Mouse (Mus musculus) hindbrain, embryonic 15.5 days (tissue): ENCODE data around the gene Chd5. TPM values are rescaled to one million over a fixed set of nuclear protein-coding genes. Genes with fewer than 3 reads are reported as not detected.

Experiments used
- ATAC-seq: fragments of 200-750 bp; cut with Nextera tagmentation; 2 replicates; pipeline ENCODE4 v1.8.0; 2017; ENCODE audit warnings: low read depth, moderate number of reproducible peaks, moderate TSS enrichment; ENCODE audit not compliant: low FRiP score
- H3K27ac ChIP-seq: fragments of 300-500 bp; sonication (generic); replicated peaks from 2 replicates; pipeline ENCODE4 v1.5.1; 2015; ENCODE audit warnings: mild to moderate bottlenecking, inconsistent platforms
- H3K27me3 ChIP-seq: fragments of 300-500 bp; sonication (generic); 2 replicates; pipeline ENCODE4 v1.6.1; 2015; ENCODE audit warnings: control low read depth, inconsistent platforms
- H3K36me3 ChIP-seq: fragments of 300-500 bp; sonication (generic); 2 replicates; pipeline ENCODE4 v1.6.1; 2015; ENCODE audit warnings: control low read depth, inconsistent platforms
- H3K4me1 ChIP-seq: fragments of 300-500 bp; sonication (generic); replicated peaks from 2 replicates; pipeline ENCODE4 v1.6.1; 2015; ENCODE audit warnings: control low read depth, inconsistent platforms
- H3K4me2 ChIP-seq: fragments of 300-500 bp; sonication (generic); 2 replicates; pipeline ENCODE4 v1.6.1; 2015; ENCODE audit warnings: moderate library complexity, mild to moderate bottlenecking, inconsistent platforms
- H3K4me3 ChIP-seq: fragments of 300-500 bp; sonication (generic); 2 replicates; pipeline ENCODE4 v1.5.1; 2015; ENCODE audit warnings: mild to moderate bottlenecking, inconsistent platforms
- H3K9ac ChIP-seq: fragments of 300-500 bp; sonication (generic); 2 replicates; pipeline ENCODE4 v1.6.1; 2015; ENCODE audit warnings: inconsistent platforms
- H3K9me3 ChIP-seq: fragments of 300-500 bp; sonication (generic); 2 replicates; pipeline ENCODE4 v1.6.1; 2016; ENCODE audit warnings: control low read depth, inconsistent platforms
- WGBS: fragments of 180-500 bp; shearing (Covaris S2); methylation state at CpG from one replicate; pipeline ENCODE4 v1.1.7; 2015; 5-methylcytosine and 5-hydroxymethylcytosine counted together
- polyA plus RNA-seq: library from polyadenylated mRNA; unstranded; fragments of >200 nt; fragmentation: Nextera tagmentation; extraction: Ambion mirVana; gene quantifications from 2 replicates; pipeline ENCODE4 v1.2.1, GENCODE M21; 2015

Gene Chd5
- polyA plus RNA-seq, 1 experiment from 2014 or later: 61.8 TPM

DNA sequence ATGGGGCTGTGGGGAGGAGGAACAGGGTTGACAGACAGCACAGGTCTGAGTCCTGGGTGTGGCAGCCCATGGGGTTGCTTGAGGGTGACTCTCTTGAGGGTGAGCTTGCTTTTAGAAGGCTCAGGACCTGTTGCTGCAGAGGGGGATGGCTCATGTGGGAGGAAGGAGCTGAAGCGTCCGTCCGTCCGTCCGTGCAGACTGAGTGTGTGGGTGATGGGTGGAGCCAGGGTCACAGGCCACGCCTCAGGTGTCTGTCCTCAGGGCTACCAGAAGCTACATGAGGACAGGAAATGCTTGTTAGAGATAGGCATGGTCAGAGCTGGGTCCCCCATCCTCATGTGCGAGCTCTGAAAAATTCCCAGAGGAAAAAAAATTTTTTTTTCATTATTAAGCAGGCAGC, 6.2 kb downstream of the Chd5 start:
- Histone ChIP-seq H3K4me2 (no peak overlapping the region), H3K9ac (no peak overlapping the region), H3K4me1 (peaks cover 70% of the 10 kb centered on the region), H3K27ac (no peak overlapping the region), H3K4me3 (no peak overlapping the region), H3K9me3 (no peaks in the 10 kb centered on the region), H3K36me3 (no peaks in the 10 kb centered on the region), H3K27me3 (no peaks in the 10 kb centered on the region)
- ATAC-seq: no peak
- 65% methylated on average over 7 of the region's 7 CpGs for WGBS

DNA sequence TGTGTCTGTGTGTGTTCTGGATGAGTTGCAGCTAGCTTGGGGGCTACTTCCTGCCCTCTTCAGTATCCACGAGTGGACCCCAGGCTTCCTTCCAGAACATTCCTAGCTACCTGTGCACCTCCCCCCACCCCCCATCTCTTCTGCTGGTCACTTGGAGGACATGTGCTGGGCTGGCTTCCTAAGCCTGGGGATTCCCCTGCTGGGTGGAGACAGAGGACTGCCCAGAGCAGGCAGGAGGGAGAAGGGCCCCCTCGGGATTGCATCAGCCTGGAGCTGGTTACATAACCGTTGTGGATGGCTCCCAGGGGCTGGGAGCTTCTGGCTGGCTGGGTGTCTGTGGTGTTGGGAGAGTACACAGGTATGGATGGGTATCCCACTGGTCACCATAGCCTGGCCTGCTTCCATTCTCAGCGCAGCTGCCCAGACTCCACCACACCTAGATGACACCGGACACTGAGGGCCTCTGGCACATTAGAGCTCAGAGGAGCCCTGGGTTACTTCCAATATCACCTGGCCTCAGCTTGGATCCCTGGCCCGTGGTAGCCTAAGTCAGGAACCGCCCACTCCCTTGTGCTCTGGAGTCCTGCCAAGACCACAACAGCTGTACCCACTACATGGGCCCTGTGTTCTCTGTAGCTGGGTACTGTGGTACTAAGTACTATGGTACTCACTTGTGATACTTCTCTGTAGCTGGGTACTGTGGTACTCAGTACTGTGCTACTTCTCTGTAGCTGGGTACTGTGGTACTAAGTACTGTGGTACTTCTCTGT, 6.9 kb downstream of the Chd5 start:
- Histone ChIP-seq H3K9ac (no peak overlapping the region), H3K36me3 (no peaks in the 10 kb centered on the region), H3K4me2 (no peak overlapping the region), H3K4me3 (no peak overlapping the region), H3K27ac (no peak overlapping the region), H3K4me1 (peaks cover 70% of the 10 kb centered on the region), H3K9me3 (no peaks in the 10 kb centered on the region), H3K27me3 (no peaks in the 10 kb centered on the region)
- ATAC-seq: no peak
- WGBS: 60% methylated on average over 7 of the region's 7 CpGs

DNA sequence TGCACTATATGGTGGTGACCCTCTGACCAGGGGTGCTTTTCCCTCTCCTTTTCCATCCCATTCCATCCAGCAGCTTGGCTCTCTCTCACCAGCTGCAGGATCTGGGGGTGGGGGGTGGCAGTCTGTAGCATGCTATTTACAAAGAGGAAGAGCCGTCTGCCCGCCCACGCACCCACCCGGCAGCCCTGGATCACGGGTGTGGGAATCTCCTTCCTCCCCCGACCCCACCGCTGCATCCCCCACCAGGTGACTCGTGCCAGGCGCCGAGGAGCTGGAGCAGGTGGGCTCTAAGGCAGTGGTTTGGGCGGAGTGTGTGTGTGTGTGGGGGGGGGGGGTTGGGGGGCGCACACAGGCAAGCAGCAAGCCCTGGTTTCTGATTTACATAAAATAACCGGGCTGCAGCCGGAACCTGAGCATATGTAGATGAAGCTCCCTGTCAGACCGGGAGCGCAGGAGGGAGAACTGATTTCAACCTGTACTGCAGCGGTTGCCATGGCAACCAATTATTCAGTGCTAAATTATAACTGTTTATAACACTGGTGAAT, 11.5 kb downstream of the Chd5 start:
- H3K27ac ChIP-seq: peak overlapping the region; percentile 89
- H3K4me2 ChIP-seq: peak overlapping the region; percentile 52
- peaks cover 6% of the 10 kb centered on the region; the same call in 1 of the 2 replicates for H3K36me3 ChIP-seq
- no peaks in the 10 kb centered on the region for H3K27me3 ChIP-seq
- H3K9me3 ChIP-seq: no peaks in the 10 kb centered on the region
- WGBS: 8% methylated on average over 17 of the region's 17 CpGs
- peak overlapping the region; percentile 25 for H3K4me3 ChIP-seq
- H3K9ac ChIP-seq: peak overlapping the region; percentile 34
- peak; percentile 55 for ATAC-seq
- peaks cover 49% of the 10 kb centered on the region for H3K4me1 ChIP-seq

DNA sequence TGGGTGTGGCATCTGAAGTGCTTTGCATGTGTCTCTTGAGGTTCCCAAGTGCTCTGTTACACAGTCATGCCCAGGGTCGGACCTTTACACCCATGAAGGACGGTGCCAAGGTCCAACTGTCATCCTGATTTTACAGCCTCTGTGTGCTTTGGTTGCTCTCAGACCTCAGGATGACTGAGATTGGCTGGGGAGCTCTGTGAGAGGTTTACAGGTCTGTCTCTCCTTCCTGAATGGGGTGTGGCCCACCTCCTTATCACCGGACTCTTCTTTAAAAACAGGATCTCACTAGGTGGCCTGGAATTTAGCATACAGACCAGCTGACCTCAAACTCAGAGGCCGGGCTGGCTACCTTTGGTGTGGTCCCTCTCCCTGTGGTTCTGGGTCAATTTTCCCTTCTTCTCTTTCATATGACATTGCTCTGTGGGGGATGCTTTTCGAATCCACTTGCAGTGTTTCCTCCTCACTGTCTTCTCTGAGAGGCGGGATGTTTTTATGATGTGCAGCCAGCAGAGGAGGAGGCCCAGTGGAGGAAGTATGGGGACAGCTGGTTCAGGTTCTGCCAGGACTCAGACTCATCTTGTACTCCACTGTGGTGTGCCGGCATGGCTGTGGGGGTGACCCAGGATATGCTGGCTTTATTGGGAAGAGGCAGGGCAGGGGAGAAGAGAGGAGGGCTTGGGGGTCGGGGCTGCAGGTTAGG, 12.4 kb downstream of the Chd5 start:
- H3K27me3 ChIP-seq: no peaks in the 10 kb centered on the region
- peak; percentile 23; the same call in 1 of the 2 replicates for ATAC-seq
- H3K27ac ChIP-seq: peak overlapping the region; percentile 89
- H3K4me1 ChIP-seq: peaks cover 43% of the 10 kb centered on the region
- peak overlapping the region; percentile 14; the same call in 1 of the 2 replicates for H3K9ac ChIP-seq
- H3K4me3 ChIP-seq: no peak overlapping the region
- H3K36me3 ChIP-seq: peaks cover 12% of the 10 kb centered on the region; the same call in 1 of the 2 replicates
- 0 out of 2 replicates have a peak overlapping the region, but pooled peaks have one; percentile 52 for H3K4me2 ChIP-seq
- H3K9me3 ChIP-seq: no peaks in the 10 kb centered on the region
- 37% methylated on average over 8 of the region's 8 CpGs for WGBS

DNA sequence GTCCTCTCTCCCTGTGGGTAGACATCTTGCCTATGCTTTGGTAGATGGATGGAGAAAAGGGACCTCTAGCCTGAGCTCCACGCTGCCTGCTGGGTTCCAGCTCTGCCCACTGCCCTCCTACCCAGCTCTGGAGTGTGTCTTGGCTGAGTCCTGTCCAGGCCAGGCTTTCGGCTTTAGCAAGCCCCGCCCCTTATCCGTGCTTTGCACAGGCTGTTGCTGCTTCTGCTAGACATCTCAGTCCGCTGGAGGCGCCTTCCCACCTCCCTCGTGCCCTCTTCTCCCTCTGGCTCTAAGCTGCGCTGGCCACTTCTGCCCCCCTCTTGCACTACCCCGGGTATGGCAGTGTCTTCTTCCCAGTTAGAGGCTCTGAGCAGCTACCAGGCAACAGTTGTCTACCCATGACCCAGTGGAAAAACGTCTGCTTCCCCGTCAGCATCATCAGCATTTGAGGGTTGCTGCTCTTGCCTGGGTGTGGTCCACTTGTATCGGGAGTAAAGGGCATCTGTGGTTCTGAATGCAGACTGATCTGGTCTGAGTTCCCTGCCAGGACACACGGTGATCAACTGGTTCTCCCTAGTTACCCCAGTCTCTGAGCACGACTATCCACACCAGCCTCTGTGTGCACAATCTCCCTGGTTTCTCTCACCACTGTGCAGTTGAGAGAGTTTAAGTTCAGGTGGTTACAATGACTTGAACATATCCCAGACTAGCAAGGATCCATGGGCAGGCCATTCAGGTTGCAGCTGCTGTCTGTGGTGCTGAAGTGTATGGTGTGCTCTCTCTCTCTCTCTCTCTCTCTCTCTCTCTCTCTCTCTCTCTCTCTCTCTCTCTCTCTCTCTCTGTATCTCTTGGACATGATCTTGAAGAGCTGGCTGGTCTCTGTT, 13.2 kb downstream of the Chd5 start:
- 12% methylated on average over 14 of the region's 14 CpGs for WGBS
- peak overlapping the region; percentile 89 for H3K27ac ChIP-seq
- H3K36me3 ChIP-seq: peaks cover 19% of the 10 kb centered on the region
- no peaks in the 10 kb centered on the region for H3K9me3 ChIP-seq
- H3K9ac ChIP-seq: peak overlapping the region; percentile 14; the same call in 1 of the 2 replicates
- H3K4me2 ChIP-seq: 0 out of 2 replicates have a peak overlapping the region, but pooled peaks have one; percentile 2
- no peak for ATAC-seq
- H3K4me3 ChIP-seq: no peak overlapping the region
- H3K4me1 ChIP-seq: peaks cover 40% of the 10 kb centered on the region
- H3K27me3 ChIP-seq: 0 out of 2 replicates have a peak, but pooled peaks cover under 1% of the 10 kb centered on the region

DNA sequence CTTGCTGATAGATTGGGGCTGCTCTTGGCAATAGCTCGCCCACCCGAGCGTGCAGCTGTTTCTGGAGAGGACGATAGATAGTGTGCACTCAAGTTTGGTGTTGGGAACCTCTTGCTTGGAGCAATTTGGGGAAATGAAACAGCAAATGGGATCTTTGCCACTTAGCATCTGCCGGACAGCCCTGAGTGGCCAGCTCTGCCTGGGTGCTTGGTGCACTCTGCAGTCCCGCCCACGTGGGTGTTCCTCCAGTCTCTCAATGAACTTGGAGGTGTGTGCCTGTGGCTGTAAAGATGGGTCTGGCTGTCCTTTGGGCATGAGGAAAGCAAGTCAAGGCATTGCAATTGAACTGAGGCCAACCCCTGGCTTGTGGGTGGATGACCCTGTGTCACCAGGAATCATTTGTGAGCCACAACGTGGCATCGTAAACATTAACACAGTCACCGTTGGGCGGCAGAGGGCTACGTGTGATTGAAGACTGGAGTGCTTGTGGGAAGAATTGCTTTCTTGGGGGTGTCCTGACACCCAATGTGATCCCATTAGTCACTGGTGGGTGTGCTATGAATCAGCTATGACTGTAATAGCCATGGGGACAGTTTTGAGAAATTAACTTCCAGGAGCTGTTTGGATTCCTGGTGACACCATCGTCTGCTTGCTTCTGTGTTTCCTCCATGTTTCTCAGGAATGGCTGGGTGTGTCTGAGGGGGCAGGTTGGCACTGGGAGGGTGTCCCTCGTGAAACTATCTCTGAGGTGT, 15.6 kb downstream of the Chd5 start:
- Histone ChIP-seq H3K9ac (no peak overlapping the region), H3K36me3 (peaks cover 26% of the 10 kb centered on the region), H3K27ac (no peak overlapping the region), H3K4me2 (no peak overlapping the region), H3K4me3 (no peak overlapping the region), H3K9me3 (no peaks in the 10 kb centered on the region), H3K4me1 (peaks cover 32% of the 10 kb centered on the region), H3K27me3 (0 out of 2 replicates have a peak, but pooled peaks cover 8% of the 10 kb centered on the region)
- ATAC-seq: no peak
- 75% methylated on average over 14 of the region's 14 CpGs for WGBS

DNA sequence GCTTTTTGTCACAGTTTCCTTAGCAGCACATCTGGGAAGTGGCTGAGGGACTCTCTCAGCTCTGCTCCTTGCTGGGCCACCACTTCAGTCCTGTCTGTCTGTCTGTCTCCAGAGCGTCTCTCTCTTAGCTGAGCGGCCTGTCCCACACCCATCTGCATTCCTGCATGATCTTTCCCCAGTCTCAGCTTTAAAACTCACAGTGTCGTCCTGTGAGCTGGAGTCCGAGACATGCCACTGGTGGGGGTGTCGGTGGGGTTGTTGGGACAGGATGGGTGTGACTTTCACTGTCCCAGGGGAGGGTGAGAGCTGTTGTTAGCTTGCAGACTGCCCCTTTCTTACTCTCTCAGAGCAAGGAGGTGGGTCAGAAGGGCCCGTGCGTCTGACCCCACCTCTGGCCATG, 17.2 kb downstream of the Chd5 start:
- H3K27ac ChIP-seq: no peak overlapping the region
- 0 out of 2 replicates have a peak, but pooled peaks cover 12% of the 10 kb centered on the region for H3K27me3 ChIP-seq
- 82% methylated on average over 7 of the region's 7 CpGs for WGBS
- H3K4me1 ChIP-seq: peaks cover 19% of the 10 kb centered on the region
- no peak overlapping the region for H3K4me3 ChIP-seq
- no peak for ATAC-seq
- no peak overlapping the region for H3K4me2 ChIP-seq
- no peaks in the 10 kb centered on the region for H3K9me3 ChIP-seq
- peaks cover 26% of the 10 kb centered on the region for H3K36me3 ChIP-seq
- no peak overlapping the region for H3K9ac ChIP-seq

DNA sequence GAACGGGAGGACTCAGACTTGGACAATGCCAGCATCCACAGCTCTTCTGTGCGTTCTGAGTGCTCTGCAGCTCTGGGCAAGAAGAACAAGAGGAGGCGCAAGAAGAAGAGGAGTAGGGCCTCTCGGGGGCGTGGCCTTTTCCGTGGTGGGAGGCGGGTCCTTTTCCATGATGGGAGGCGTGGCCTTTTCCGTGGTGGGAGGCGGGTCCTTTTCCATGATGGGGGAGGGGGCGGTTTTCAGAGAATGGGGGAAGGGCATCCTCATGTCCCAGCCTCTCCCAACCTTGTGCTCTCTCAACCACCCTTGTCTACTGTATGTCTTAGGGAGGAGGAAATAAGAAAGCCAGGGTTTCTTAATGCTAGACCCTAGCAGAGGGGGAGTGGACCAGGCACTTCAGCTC, 21.2 kb downstream of the Chd5 start:
- Histone ChIP-seq H3K36me3 (peaks cover 30% of the 10 kb centered on the region), H3K27ac (no peak overlapping the region), H3K27me3 (0 out of 2 replicates have a peak, but pooled peaks cover 12% of the 10 kb centered on the region), H3K9ac (no peak overlapping the region), H3K4me2 (no peak overlapping the region), H3K4me1 (peaks cover 8% of the 10 kb centered on the region; the same call in 1 of the 2 replicates), H3K9me3 (no peaks in the 10 kb centered on the region), H3K4me3 (no peak overlapping the region)
- WGBS: 6% methylated on average over 11 of the region's 11 CpGs
- no peak for ATAC-seq

DNA sequence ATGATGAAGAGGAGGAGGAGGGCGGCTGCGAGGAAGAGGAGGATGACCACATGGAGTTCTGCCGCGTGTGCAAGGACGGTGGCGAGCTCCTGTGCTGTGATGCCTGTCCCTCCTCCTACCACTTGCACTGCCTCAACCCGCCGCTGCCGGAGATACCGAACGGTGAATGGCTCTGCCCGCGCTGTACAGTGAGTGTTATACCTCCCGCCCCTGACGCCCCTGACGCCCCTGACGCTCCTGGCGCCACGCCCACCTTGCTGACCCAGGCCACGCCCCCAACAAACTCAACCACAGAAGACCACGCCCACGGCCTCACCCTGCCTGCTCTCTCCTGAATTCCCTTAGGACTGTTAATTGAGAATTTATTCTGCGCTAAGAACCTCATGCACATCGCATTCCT, 22.4 kb downstream of the Chd5 start:
- peaks cover 24% of the 10 kb centered on the region for H3K36me3 ChIP-seq
- ATAC-seq: no peak
- H3K4me2 ChIP-seq: peak overlapping the region; percentile 12; the same call in 1 of the 2 replicates
- no peak overlapping the region for H3K27ac ChIP-seq
- H3K9ac ChIP-seq: no peak overlapping the region
- no peaks in the 10 kb centered on the region for H3K9me3 ChIP-seq
- WGBS: 3% methylated on average over 23 of the region's 24 CpGs
- H3K4me1 ChIP-seq: peaks cover 18% of the 10 kb centered on the region
- H3K4me3 ChIP-seq: no peak overlapping the region
- 0 out of 2 replicates have a peak, but pooled peaks cover 12% of the 10 kb centered on the region for H3K27me3 ChIP-seq

DNA sequence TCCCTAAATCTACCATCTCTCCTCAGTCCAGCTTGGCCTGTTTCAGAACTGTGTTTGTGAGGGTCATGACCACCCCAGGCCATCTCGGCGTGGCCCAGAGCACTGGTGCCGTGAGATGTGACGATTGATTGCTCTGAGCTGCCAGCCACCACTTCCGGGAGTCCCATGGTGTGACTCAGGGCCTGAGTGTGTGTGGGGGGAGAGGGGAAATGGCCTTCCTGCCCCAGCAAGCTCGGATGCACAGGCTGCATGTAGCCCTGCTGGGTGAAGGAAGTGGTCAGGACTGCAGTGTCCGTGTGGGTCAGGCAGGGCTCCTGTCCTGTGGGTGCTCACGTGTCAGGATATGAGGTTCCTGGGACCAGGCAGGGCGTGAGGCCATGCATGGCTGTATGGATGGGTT, 23.7 kb downstream of the Chd5 start:
- H3K9ac ChIP-seq: no peak overlapping the region
- ATAC-seq: no peak
- no peak overlapping the region for H3K4me3 ChIP-seq
- H3K36me3 ChIP-seq: peaks cover 17% of the 10 kb centered on the region
- no peak overlapping the region for H3K27ac ChIP-seq
- H3K4me1 ChIP-seq: peaks cover 19% of the 10 kb centered on the region
- no peak overlapping the region for H3K4me2 ChIP-seq
- H3K27me3 ChIP-seq: 0 out of 2 replicates have a peak, but pooled peaks cover 8% of the 10 kb centered on the region
- WGBS: 62% methylated on average over 9 of the region's 9 CpGs
- no peaks in the 10 kb centered on the region for H3K9me3 ChIP-seq

DNA sequence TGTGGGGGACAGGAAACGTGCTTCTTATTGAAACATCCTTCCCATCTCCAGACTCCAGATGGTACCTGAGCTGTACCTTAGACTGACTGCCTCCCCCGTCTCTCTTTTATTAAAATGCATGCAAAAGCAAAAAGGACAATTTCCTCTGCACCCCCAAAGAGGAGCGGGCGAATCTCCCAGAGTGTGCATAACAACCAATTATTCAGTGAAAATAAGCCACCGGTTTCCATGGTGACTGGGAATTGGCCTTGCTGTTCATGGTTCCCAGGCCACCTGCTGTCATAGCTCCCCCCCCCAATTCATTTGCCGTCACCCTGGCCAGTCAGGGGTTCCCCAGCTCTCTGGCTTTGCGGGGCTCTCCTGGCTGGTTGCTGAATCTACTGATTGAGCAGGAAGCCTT, 26.8 kb downstream of the Chd5 start:
- H3K27me3 ChIP-seq: no peaks in the 10 kb centered on the region
- H3K27ac ChIP-seq: peak overlapping the region; percentile 15; the same call in 1 of the 2 replicates
- H3K9ac ChIP-seq: no peak overlapping the region
- H3K36me3 ChIP-seq: peaks cover 22% of the 10 kb centered on the region
- no peak for ATAC-seq
- WGBS: 30% methylated on average over 7 of the region's 7 CpGs
- H3K4me1 ChIP-seq: peaks cover 19% of the 10 kb centered on the region
- no peak overlapping the region for H3K4me3 ChIP-seq
- H3K9me3 ChIP-seq: no peaks in the 10 kb centered on the region
- H3K4me2 ChIP-seq: no peak overlapping the region
